Comparison of ENCODE assay signal across 8 mouse cellular contexts in genomic region chr7:25133092-25134049, GRCm38 (mm10). TPM values are rescaled to one million over a fixed set of nuclear protein-coding genes. Genes with fewer than 3 reads are reported as not detected.
DNase-seq lines count a peak whose midpoint lies in the region; ATAC-seq and TF ChIP-seq lines count a peak whose summit lies in the region.

No protein-coding gene starts in this region.

- TF ChIP-seq POLR2A in cortical plate, adult 2 months (IDR thresholded peaks at IDR 0.05; ENCODE audit: extremely low read depth, insufficient read depth, low read length) = no peak

- peak overlapping the region; percentile 36 for H3K4me2 ChIP-seq in intestine, embryonic 14.5 days (ENCODE audit: low read length)

- peaks cover 2% of the 10 kb centered on the region for H3K4me1 ChIP-seq in cortical plate, adult 2 months (ENCODE audit: control insufficient read depth, insufficient read depth, low read length)
- H3K4me1 ChIP-seq in intestine, embryonic 14.5 days (replicated peaks; ENCODE audit: control insufficient read depth, insufficient read depth, low read length) = no peaks in the 10 kb centered on the region

- peak; percentile 73 for ATAC-seq in intestine, embryonic 14.5 days (replicated peaks; ENCODE audit: low FRiP score, low TSS enrichment, low read depth)
- ATAC-seq in megakaryocyte-erythroid progenitor cell, adult 5-6 weeks (replicated peaks; ENCODE audit: low FRiP score, low TSS enrichment, poor library complexity, severe bottlenecking) = peak; percentile 70

- H3K9me3 ChIP-seq in intestine, embryonic 14.5 days (ENCODE audit: control insufficient read depth, low read length) = peaks cover 4% of the 10 kb centered on the region; the same call in 1 of the 2 replicates

- peak; percentile 58 for TF ChIP-seq CTCF in cortical plate, adult 2 months (IDR thresholded peaks at IDR 0.05; ENCODE audit: extremely low read depth, insufficient read depth, low read length)

- H3K27me3 ChIP-seq in intestine, embryonic 14.5 days (replicated peaks; ENCODE audit: control insufficient read depth, insufficient read depth, low read length) = peaks cover 53% of the 10 kb centered on the region

- no peak overlapping the region for H3K9ac ChIP-seq in intestine, embryonic 14.5 days (ENCODE audit: low read length)

- peak; percentile 61 for DNase-seq in adipocyte (ENCODE audit: low spot score)
- peak; percentile 78 for DNase-seq in gastrocnemius, postnatal 14 days
- DNase-seq in intestine, embryonic 14.5 days (ENCODE audit: low spot score) = peak; percentile 87
- peak; percentile 86 for DNase-seq in left cerebral cortex, postnatal 14 days (ENCODE audit: low spot score in 2 of 2)
- DNase-seq in right cerebral cortex, postnatal 25 days = peak; percentile 87
- DNase-seq in yolk sac, embryonic 10.5 days (ENCODE audit: low spot score) = peak; percentile 50

- no peak overlapping the region for H3K27ac ChIP-seq in cortical plate, adult 2 months (ENCODE audit: insufficient read depth, low read length)
- H3K27ac ChIP-seq in intestine, embryonic 14.5 days (ENCODE audit: low read depth) = no peak overlapping the region

- H3K36me3 ChIP-seq in intestine, embryonic 14.5 days (ENCODE audit: control insufficient read depth, insufficient read depth, low read length) = no peaks in the 10 kb centered on the region

- intact Hi-C loops in gastrocnemius, postnatal 14 days (cut with DNase I; ENCODE audit: low total_unique reads) = loop anchor here (2.0 to 10.0 kb wide), 2 partner anchors 47 to 181 kb away; partner anchors contain the start of gene Megf8
- intact Hi-C loops in left cerebral cortex, postnatal 14 days (cut with DNase I) = loop anchor here (1.0 kb wide), 1 partner anchor 54 kb away; no protein-coding TSS in a partner anchor

- WGBS in intestine, embryonic 14.5 days = 9% methylated on average over 37 of the region's 38 CpGs

- peak overlapping the region; percentile 30; the same call in 1 of the 2 replicates for H3K4me3 ChIP-seq in cortical plate, adult 2 months (ENCODE audit: insufficient read depth, low read length)
- H3K4me3 ChIP-seq in intestine, embryonic 14.5 days (ENCODE audit: low read depth, low read length) = no peak overlapping the region

RNA-seq across cellular contexts. Expression of gene Pou2f2, which starts 46.2 kb away (rescaled TPM):
- polyA plus RNA-seq in cortical plate, adult 2 months (2012; rRNA removed) = 10.5 and 10.7 TPM in 2 replicates
- total RNA-seq in gastrocnemius, postnatal 14 days (2021) = under 1 TPM; 0.13 to 0.35 TPM
- 2.1 and 2.2 TPM in 2 replicates for polyA plus RNA-seq in intestine, embryonic 14.5 days (2014; fragmentation: Nextera tagmentation; extraction: Ambion mirVana)
- 10 to 100 TPM; 11.5 to 13.0 TPM for total RNA-seq in left cerebral cortex, postnatal 14 days (2021)
- total RNA-seq in megakaryocyte-erythroid progenitor cell, adult 5-6 weeks (2014; fragmentation: Nextera tagmentation) = 0.40 and 0.57 TPM in 2 replicates
- 0.91 TPM in 1 of 2 replicates, not detected in the other for total RNA-seq in megakaryocyte-erythroid progenitor cell, adult 5-6 weeks (2017)

Comparison
In these comparisons a context has a peak if more than half of its experiments do, and no peak if none do; other contexts are left out.
1. RNA of gene Pou2f2, which starts 46.2 kb away (total RNA-seq): 11.5 to 13.0 TPM in left cerebral cortex, postnatal 14 days; 0.40 to 0.91 TPM in megakaryocyte-erythroid progenitor cell, adult 5-6 weeks and 0.13 to 0.35 TPM in gastrocnemius, postnatal 14 days; every median in the first group is over 4 times any median in the second.
2. Peak in every context shown above with its lines, with median percentiles within 50 percentile points of each other: DNase-seq.